Mouse (Mus musculus) cortical plate, adult 2 months (tissue): ENCODE measurements around the gene Dnah6.

Experiments used
- CTCF ChIP-seq: fragments of 200-500 bp; IDR thresholded peaks from 2 replicates; pipeline ENCODE4 v1.5.1; 2011; ENCODE audit warnings: mild to moderate bottlenecking, control low read depth, low read length; ENCODE audit not compliant: insufficient read depth; ENCODE audit errors: extremely low read depth
- POLR2A ChIP-seq: fragments of 200-500 bp; IDR thresholded peaks from 2 replicates; pipeline ENCODE4 v1.6.1; 2011; ENCODE audit warnings: mild to moderate bottlenecking, low read length, control low read depth; ENCODE audit not compliant: insufficient read depth; ENCODE audit errors: extremely low read depth

GRCm38 (mm10) chr6:73054807-73055206 is 166.6 kb downstream of the Dnah6 start:
- TF ChIP-seq CTCF (no peak), POLR2A (no peak)
